Mouse (Mus musculus): ENCODE data around the gene Ino80d.

- TF ChIP-seq CTCF (IDR thresholded peaks at IDR 0.05; ENCODE audit: low read depth, low read length) = no peak
- no peak for TF ChIP-seq GATA1 (IDR thresholded peaks at IDR 0.05; ENCODE audit: borderline replicate concordance, low read length)
- TF ChIP-seq TAL1 (conservative IDR thresholded peaks at IDR 0.05; ENCODE audit: low read depth, low read length) = no peak
These were observed 16.4 kb upstream of the Ino80d start for GRCm38 (mm10) chr1:63130883-63131282.
